Mouse (Mus musculus) large intestine, adult 2 months (tissue): ENCODE measurements around the gene Cdh12. TPM values are rescaled to one million over a fixed set of nuclear protein-coding genes. Genes with fewer than 3 reads are reported as not detected.

Source experiments
- DNase-seq: peaks from one replicate; pipeline ENCODE4 v3.0.0-alpha.2; 2012; ENCODE audit warnings: low read depth, low spot score
- WGBS: fragments of 180-500 bp; shearing (Covaris S2); methylation state at CpG from one replicate; pipeline ENCODE4 v1.1.7; 2018; 5-methylcytosine and 5-hydroxymethylcytosine counted together
- polyA plus RNA-seq: library from polyadenylated mRNA; depleted of rRNA; stranded (reverse); fragments of >200 nt; gene quantifications from 2 replicates; pipeline ENCODE4 v1.2.3, GENCODE M21; 2012

The Cdh12 gene
- polyA plus RNA-seq, 1 experiment = not detected

DNA sequence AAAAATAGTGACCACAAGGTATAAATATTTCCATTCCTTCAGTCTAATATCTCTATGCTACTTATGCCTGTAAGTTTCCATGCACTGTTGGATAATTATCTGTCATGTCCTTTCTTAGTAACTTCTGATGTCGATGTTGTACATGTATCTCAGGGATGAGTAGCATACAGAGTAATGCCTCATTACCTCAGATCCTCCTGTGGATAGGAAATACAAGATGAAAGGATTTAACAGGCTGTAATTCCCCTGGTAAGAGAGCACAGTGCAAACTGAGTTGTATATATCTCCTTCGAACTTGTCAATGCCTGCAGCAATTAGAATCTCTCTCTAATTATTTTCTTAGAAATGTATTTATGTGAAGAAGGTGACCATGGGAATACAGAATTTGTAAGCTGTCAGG lies 233.7 kb downstream of the Cdh12 start:
- WGBS = 79% methylated on average over 2 of the region's 2 CpGs
- DNase-seq = no peak

DNA sequence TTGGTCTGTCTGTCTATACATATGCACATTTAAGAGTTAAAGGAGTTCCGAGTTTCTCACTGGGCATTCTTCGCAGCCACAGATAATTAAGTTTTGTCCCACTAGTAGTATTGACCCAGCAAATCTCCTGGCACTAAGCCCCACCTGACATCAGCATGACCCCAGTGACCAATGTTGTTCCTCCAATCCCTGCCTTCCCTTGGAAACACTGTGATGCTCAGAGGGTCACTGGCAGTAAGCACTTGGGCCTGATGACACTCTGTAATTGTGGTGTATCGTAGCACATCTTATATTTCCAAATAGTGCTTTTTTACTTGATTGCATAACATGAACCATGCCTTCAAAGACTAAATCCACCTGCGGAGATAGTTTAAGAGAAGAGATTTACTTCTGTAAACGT lies 235.1 kb downstream of the Cdh12 start:
- WGBS = 81% methylated on average over 5 of the region's 5 CpGs
- DNase-seq = no peak

DNA sequence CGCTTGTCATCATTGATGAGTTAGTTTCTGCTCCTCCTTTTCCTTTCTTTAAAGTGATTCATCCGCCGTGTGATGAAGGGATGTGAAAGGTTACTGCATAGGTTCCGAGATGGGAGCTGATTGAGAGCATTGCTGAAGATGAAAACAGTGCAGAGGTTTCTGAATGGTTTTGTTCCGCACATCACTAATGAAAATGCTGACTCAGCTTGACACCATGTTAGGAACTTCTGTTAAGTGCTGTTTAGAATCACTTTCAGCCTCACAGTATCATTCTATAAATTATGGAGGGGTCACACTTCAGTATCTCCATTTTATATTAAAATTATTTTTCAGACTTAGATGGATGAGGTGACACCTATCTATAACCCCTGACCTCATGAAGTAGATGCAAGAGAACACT lies 247.2 kb downstream of the Cdh12 start:
- WGBS = 81% methylated on average over 5 of the region's 5 CpGs

DNA sequence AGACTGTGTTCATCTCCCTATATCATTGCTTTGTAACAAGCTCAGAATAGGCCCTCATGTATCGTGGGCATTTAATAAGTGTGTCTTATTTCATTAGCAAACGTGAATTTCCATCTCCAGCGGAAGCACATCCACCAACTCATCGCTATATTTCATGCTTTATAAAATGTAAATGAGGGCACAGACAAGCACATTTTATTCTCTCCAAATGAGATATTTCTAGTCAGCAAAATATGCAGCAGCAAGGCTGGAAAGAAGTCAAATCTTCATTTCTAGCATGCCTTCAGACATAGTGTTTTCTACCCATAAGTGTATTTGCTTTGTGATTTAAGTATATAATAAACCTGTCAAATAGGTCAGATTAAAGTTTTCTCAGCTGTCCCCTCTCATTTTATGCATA lies 262.8 kb downstream of the Cdh12 start:
- 79% methylated on average over 4 of the region's 4 CpGs for WGBS
- no peak for DNase-seq

More for the DNA sequence above, 247.2 kb downstream of the Cdh12 start:
- DNase-seq = no peak

DNA sequence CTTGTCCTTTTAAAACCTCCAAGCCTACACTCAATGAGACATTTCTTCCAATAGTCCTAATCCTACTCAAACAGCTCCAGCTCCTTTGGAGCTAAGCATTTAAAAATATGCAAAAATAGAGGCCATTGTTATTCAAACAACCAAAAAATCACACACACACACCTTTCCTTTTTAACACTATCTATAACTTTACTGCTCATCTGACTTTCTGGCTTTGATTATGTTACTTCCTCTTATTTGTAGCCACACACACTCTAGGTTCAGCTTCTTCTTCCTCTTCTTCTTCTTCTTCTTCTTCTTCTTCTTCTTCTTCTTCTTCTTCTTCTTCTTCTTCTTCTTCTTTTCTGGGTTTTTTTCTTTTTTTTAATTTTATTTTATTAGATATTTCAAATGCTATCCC lies 323.2 kb downstream of the Cdh12 start:
- DNase-seq = no peak

DNA sequence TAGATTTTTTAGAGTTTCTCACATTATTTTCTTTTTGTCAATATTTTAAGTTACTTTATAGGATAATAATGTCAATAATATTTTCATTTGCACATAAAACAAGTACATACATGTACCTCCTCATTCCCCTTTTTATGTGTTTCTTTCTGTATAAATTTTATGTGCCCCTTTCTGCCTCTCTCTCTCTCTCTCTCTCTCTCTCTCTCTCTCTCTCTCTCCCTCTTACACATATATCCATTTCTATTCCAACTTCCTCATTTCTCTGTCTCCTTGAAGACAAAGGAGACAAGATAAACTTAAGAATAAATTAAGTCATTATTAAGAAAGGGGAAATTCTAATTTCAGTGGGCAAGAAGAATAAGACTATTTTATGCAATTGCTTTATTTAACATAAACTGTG lies 324.4 kb downstream of the Cdh12 start:
- no peak for DNase-seq

DNA sequence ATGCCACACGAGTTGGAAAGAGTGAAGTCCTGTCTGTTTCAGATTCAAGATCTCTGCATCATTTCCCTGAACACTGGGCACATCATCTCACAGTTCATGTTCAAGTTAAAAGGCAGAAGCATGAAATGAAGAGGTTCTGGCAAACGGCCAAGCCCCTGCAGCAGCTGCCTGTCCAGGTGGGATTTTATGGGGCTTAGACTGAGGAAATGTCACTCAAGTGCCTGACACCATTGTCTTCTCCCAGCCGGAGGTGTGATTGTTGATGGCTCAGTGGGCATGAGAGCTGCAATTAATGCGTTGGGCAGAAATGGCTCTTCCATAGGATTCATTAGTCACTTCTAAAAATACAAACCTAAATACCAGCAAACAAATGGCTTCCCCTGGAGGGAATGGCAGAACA lies 347.9 kb downstream of the Cdh12 start:
- WGBS = 39% methylated on average over 4 of the region's 4 CpGs
- no peak for DNase-seq

DNA sequence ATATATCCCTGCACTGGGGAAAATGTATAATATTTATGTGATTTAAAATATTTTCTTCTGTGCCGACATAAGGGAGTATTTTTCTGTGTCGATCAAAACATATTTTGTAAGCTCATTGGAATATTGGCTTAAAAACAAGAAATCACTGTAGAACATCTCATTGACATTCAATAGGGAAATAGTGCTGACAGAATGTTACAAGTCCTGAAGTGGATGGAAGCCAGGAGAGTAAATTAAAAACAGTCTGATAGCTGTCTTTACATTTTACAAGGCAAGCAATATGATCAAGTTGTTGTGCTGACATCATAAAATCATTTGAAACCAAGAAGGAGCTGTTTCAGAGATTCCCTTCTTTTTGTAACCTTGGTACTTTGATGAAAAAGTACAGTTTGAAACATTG lies 349.5 kb downstream of the Cdh12 start:
- DNase-seq = no peak
- WGBS = 94% methylated on average over 2 of the region's 2 CpGs

DNA sequence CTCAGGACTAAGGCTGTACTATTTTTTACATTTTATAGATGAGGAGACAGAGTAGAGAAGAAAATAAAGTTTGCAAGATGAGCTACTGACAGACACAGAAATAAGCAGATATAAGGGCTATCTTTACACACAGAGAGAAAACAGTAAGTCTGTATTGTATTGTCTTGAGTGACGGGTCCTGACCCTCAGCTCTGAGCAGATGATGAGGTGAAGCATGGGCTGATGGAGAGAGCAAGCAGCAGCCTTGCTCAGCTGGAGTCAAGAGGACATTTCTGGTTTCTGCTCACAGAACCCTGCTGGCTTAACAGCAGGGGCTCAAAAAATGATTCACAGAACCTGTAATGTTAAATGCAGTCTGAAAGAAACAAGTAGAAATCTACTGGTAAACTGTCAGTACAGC lies 386.8 kb downstream of the Cdh12 start:
- 78% methylated on average over 1 of the region's 1 CpGs for WGBS
- DNase-seq = no peak

DNA sequence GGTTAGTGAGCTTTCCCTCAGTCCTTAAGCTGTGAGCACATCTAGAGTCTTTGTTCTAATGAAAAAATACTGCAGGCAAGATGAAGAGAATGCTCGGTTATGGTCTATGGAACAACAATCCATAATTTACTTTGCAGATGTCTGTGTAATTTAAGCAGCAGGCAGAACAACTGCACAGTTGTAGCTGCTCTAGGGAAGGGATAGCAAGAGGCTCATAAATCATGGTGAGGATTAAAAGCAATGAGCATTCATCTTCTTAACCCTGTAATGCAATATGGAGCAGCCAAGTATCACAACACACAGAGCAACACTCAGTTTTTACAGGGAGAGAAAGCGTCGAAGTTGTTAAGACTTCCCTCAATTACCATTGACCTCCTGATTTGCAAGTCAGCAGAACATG lies 387.9 kb downstream of the Cdh12 start:
- DNase-seq = no peak
- WGBS = 58% methylated on average over 3 of the region's 3 CpGs

DNA sequence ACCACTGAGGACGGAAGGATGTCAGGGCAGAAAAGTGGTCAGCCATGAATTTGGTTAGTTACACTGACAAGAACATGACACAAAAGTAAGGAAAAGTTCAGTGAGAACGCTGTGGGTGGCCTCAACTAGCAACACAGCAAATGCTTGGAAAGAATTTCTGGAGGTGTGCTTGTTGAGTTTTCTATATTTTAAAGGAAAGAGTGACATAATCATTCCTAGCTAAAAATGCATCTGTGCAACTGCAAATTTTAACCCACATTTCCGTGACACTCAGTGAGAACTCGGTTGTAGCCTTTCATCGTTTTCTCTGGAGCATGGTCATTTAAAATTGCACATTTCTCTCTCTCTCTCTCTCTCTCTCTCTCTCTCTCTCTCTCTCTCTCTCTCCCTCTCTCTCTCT lies 392.4 kb downstream of the Cdh12 start:
- 84% methylated on average over 5 of the region's 5 CpGs for WGBS
- no peak for DNase-seq

DNA sequence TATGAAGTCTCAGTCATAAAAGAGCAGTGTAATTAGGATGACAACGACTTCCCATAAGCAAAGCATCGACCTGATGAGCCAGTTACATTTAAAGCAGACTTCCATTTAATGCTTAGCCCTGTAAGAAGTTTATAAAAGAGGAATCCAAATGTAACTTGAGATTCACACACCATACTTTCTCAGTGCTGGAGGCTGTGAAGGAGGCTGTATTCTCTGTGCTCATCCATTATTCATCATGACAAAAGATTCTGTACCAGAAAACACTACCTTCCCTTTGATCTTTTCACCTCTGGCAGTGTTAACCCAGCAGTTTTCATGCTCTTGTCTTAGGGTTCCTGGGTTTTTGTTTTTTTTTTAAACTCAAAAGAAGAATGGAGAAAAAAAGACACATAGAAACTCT lies 414.0 kb downstream of the Cdh12 start:
- DNase-seq = no peak
- 34% methylated on average over 2 of the region's 2 CpGs for WGBS

DNA sequence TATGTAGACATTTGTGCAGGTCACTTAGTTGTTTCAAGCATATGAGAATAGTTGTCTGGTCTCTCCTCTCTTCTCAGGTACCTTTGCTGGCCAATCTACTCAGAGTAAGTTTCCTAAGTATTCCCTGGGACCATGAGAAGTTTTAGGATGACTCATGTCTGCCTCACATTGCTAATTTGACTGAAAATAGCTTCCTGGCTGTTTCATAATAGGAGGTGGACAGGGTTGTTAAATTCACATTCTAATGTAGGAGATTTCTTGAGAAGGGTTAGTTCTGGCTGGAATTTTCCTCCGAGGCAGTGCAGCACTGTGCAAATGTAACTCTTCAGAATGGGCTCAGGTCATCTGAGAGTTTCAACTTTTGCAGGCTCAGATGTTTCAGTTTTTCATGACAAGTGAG lies 423.5 kb downstream of the Cdh12 start:
- DNase-seq = no peak
- 80% methylated on average over 1 of the region's 1 CpGs for WGBS

DNA sequence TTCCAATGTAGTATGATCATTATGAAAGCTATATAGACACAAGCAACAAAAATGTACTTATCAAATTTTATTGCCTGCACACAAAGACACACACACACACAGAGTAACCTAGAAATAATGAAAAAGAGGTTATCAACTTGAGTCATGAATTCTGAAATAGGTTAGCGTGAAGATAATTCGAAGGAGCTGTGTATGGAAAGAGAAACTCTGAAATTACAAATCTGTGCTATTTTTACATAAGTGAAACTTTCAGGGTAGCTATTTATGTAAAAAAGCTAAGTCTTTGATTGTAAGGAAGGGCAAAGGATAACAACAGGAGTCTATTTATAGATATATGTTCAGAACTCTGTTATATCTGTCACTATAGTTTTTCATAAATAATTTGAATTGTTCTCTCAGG lies 427.9 kb downstream of the Cdh12 start:
- WGBS = 80% methylated on average over 2 of the region's 2 CpGs
- DNase-seq = no peak

DNA sequence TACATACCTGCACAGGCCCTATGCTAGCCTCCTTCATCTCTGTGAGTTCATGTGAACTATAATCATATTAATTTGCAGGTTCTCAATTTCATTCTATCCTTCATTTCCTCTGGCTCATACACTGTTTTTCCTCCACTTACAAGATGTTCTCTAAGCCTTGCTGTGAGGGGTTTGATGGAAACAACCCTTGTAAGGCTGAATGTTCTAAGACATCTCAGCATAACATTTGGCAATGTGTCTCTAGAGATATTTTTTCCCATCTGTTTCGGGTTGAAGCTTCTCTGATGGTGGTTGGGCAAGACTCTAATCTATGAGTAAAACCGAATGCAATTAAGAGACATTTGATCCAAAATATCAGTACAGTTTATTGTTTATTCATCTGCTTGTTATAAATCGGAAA lies 444.4 kb downstream of the Cdh12 start:
- WGBS = 78% methylated on average over 3 of the region's 3 CpGs

DNA sequence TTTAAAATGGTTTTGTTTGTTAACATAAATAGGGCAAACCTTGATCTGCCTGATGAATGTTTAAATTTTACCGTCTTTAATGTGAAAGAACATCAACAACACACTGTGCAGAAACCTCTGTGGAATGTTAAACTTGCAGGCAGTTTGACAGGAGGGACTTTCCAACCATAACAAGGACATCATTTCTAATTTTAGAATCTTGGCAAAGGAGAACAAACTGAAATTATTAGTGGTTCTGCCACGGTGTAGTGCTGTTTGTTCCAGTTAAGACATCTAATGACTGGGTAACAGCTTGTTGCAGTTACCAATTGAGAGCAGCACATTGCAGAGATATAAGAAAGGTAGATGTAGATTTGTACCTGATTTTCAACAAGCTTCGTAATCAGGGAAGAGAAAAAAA lies 453.5 kb downstream of the Cdh12 start:
- no peak for DNase-seq
- 52% methylated on average over 3 of the region's 3 CpGs for WGBS

More for the DNA sequence above, 444.4 kb downstream of the Cdh12 start:
- no peak for DNase-seq

DNA sequence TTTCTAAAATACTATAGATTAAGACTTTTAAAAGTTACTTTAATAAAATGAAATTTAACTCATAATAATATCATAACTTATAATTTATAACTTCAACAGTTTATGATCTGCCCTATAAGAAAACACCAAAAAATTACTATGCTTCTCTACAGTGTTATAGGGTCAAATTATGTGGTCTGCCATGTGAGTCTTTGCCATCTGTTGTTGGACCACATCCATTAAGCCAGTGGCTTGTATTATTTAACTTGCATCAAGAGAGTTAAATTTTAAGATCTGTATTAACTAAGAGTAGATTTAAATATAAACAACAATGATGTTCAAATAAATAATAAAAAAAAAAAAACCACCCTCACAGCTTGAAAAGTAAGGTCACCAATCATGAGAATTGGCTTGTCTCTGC lies 479.2 kb downstream of the Cdh12 start:
- DNase-seq = no peak

DNA sequence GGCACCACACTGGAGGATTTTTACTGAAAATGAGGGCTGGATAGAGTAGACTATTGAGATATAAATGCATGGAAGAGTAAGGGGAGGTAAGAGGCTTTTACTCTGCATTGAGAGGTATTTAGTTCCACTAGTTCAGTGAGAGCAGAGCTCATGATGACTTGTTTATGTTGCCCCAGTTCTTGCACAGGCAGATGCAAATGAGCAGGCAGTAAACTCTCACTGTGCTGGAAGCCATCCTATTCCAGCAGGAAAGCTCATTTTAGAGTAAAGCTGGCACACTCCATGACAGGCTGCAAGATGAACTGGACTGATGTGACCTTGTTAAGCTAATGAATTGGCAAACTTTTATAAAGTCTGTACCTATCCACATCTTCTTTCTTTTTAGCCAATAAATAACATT lies 494.9 kb downstream of the Cdh12 start:
- no peak for DNase-seq

DNA sequence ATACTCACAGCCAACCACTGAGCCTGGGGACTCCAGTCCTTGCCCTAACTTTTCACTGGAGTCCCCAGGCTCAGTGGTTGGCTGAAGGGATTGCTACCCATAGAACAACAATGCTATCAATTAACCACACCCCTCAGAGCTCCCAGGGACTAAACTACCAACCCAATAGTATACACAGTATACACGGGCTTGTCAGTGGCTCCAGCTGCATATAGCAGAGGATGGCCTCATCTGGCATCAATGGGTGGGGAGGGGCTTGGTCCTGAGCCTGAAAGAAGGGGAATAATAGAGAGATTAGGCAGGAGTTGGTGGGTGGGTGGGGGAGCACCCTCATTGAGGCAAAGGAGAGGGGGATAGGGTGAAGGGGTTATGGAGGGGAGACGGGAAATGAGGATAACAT lies 518.4 kb downstream of the Cdh12 start:
- WGBS = 57% methylated on average over 2 of the region's 2 CpGs
- no peak for DNase-seq

DNA sequence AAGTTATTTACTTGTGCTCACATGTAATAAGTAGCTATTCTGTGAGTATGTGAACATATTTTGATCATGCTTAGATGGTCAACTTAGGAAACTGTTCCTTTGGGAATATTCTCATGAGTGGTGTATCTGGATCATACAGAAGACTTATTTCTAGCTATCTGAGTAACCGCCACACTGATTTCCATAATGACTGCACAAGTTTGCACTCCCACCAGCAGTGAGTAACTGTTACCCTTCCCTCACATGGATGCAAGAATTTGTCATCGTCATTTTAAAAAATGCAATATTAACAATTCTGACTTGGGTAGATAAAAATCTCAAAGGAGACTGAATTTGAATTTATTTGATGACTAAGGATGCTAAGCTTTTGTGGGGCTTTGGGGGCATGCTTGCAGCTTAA lies 522.0 kb downstream of the Cdh12 start:
- DNase-seq = no peak
- 89% methylated on average over 2 of the region's 2 CpGs for WGBS

DNA sequence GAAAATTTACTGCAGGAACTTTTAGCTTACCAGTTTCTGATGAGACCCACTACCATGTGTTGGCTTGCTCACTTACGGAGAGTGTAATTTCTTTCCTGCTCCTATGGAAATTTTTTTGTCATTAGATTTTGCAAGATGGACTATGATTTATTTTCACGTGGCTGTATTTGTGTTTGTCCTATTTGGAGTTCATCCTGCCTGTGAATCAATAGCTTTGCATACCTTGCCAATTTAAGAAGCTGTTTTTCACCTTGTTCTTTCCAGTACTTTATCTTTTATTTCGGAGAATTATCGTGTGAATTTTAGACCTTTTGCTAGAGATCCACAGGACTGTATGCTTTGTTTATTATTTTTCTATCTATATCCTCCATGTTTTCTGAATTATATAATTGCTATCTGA lies 551.5 kb downstream of the Cdh12 start:
- no peak for DNase-seq
- 78% methylated on average over 4 of the region's 4 CpGs for WGBS

DNA sequence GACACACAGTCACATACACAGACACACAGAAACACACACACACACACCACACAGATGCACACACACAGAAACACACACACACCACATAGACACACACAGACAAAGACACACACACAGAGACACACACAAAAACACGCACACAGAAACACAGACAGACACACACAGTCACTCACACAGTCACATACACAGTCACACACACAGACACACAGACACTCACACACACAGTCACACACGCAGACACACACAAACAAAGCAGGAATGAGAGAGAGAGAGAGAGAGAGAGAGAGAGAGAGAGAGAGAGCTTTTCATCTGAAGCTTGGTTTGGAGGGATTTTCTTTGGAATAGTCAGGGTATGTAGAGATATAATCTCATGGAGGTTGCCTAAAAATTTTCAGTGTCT lies 558.9 kb downstream of the Cdh12 start:
- 75% methylated on average over 2 of the region's 2 CpGs for WGBS
- DNase-seq = no peak

DNA sequence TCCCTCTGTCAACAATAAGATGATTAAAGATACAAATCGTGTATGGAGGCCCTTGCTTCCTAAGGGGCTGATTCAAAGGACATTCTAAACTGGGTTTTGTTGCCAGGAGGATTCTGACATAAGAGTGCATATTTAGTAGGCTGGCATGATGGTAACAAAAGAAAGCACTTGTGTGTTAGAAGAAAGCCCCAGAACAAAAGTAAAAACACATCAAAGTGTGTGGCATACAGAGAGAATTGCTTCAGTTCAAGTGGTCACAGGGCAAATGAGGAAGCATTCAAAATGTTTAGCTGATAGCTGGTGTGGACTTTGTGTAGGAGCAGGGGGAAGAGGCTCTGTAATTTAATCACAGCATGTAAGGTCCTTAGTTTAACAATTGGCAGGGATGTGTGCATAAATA lies 559.4 kb downstream of the Cdh12 start:
- WGBS = 33% methylated on average over 1 of the region's 1 CpGs
- DNase-seq = no peak
